Mouse (Mus musculus) heart, adult 2 months (tissue): ENCODE results near the gene Camk2b.

Experiments
- CTCF ChIP-seq: fragments of 200-600 bp; IDR thresholded peaks from 2 replicates; pipeline ENCODE4 v1.8.1; 2022; ENCODE audit warnings: antibody characterized with exemption, mild to moderate bottlenecking, moderate library complexity
- POLR2A ChIP-seq: fragments of 200-500 bp; IDR thresholded peaks from 2 replicates; pipeline ENCODE4 v1.6.1; 2011; ENCODE audit warnings: mild to moderate bottlenecking, low read depth, low read length, control low read depth; ENCODE audit not compliant: insufficient read depth

GRCm38 (mm10) chr11:5955546-5956276, 110.5 kb downstream of the Camk2b start, which contains the start of gene Ykt6:
- peak; percentile 92 for TF ChIP-seq POLR2A
- no peak for TF ChIP-seq CTCF
